Mouse (Mus musculus) stomach, embryonic 16.5 days (tissue): ENCODE measurements around the gene Hist1h2ae. TPM values are rescaled to one million over a fixed set of nuclear protein-coding genes. Genes with fewer than 3 reads are reported as not detected.

Experiments
- ATAC-seq: fragments of 200-750 bp; cut with Nextera tagmentation; 2 replicates; pipeline ENCODE4 v1.8.0; 2017; ENCODE audit warnings: moderate number of reproducible peaks, moderate TSS enrichment; ENCODE audit not compliant: insufficient read depth, low FRiP score
- H3K27ac ChIP-seq: fragments of 300-500 bp; sonication (generic); 2 replicates; pipeline ENCODE4 v1.5.1; 2014; ENCODE audit warnings: low read length
- H3K27me3 ChIP-seq: fragments of 300-500 bp; sonication (generic); 2 replicates; pipeline ENCODE4 v1.6.1; 2014; ENCODE audit warnings: low read length, control low read depth, mixed read lengths; ENCODE audit not compliant: control insufficient read depth, insufficient read depth
- H3K36me3 ChIP-seq: fragments of 300-500 bp; sonication (generic); 2 replicates; pipeline ENCODE4 v1.6.1; 2014; ENCODE audit warnings: low read length; ENCODE audit not compliant: control insufficient read depth, insufficient read depth
- H3K4me1 ChIP-seq: fragments of 300-500 bp; sonication (generic); 2 replicates; pipeline ENCODE4 v1.6.1; 2014; ENCODE audit warnings: low read length, control low read depth, mixed read lengths; ENCODE audit not compliant: control insufficient read depth, insufficient read depth
- H3K4me2 ChIP-seq: fragments of 300-500 bp; sonication (generic); 2 replicates; pipeline ENCODE4 v1.6.1; 2014; ENCODE audit warnings: low read depth, low read length, mixed read lengths
- H3K4me3 ChIP-seq: fragments of 300-500 bp; sonication (generic); replicated peaks from 2 replicates; pipeline ENCODE4 v1.5.1; 2014; ENCODE audit warnings: mild to moderate bottlenecking, low read length
- H3K9ac ChIP-seq: fragments of 300-500 bp; sonication (generic); 2 replicates; pipeline ENCODE4 v1.6.1; 2014; ENCODE audit warnings: low read length
- H3K9me3 ChIP-seq: fragments of 300-500 bp; sonication (generic); replicated peaks from 2 replicates; pipeline ENCODE4 v1.6.1; 2016; ENCODE audit warnings: low read length, control low read depth; ENCODE audit not compliant: control insufficient read depth
- WGBS: fragments of 180-500 bp; shearing (Covaris S2); extraction: QIAGEN DNeasy Blood & Tissue Kit; methylation state at CpG from one replicate; pipeline ENCODE4 v1.1.7; 2014; 5-methylcytosine and 5-hydroxymethylcytosine counted together
- microRNA-seq: library from miRNA; unstranded; fragments of <30 nt; microRNA quantifications from one replicate; pipeline ENCODE4, GENCODE M21; 2016
- polyA plus RNA-seq: library from polyadenylated mRNA; unstranded; fragments of >200 nt; fragmentation: Nextera tagmentation; extraction: Ambion mirVana; gene quantifications from 2 replicates; pipeline ENCODE4 v1.2.1, GENCODE M21; 2015

The Hist1h2ae gene
- polyA plus RNA-seq, 1 experiment from 2014 or later, result 56.1 TPM

GRCm38 (mm10) chr13:23521703-23522102 is 49.3 kb downstream of the Hist1h2ae start:
- ATAC-seq, result no peak
- H3K9me3 ChIP-seq, result no peaks in the 10 kb centered on the region
- H3K27me3 ChIP-seq, result no peaks in the 10 kb centered on the region
- H3K36me3 ChIP-seq, result no peaks in the 10 kb centered on the region
- WGBS, result 1% methylated on average over 14 of the region's 14 CpGs
- no peak overlapping the region for H3K27ac ChIP-seq
- H3K4me2 ChIP-seq, result peak overlapping the region; percentile 42
- peaks cover 4% of the 10 kb centered on the region; the same call in 1 of the 2 replicates for H3K4me1 ChIP-seq
- H3K9ac ChIP-seq, result no peak overlapping the region
- 0 out of 2 replicates have a peak overlapping the region, but pooled peaks have one; percentile 5 for H3K4me3 ChIP-seq

Small RNAs within 50 kb of the gene (microRNA-seq; reads per million reads assigned to microRNA genes)
- not detected for gene Gm44297
- gene Gm44359, result not detected
- not detected for gene Gm44394

Other genes with a start within 250 kb of the Hist1h2ae start
- gene Zfp322a, start 202.0 kb downstream of the Hist1h2ae start, polyA plus RNA-seq, result 36.9 and 38.3 TPM in 2 replicates
- 10.3 and 11.4 TPM in 2 replicates for gene Abt1, start 147.4 kb downstream of the Hist1h2ae start, polyA plus RNA-seq
- 0.21 and 0.22 TPM in 2 replicates for gene Btn1a1, start 105.3 kb downstream of the Hist1h2ae start, polyA plus RNA-seq
- gene Btn2a2, start 82.4 kb downstream of the Hist1h2ae start, polyA plus RNA-seq, result 0.14 and 0.28 TPM in 2 replicates
- gene Hist1h4h, start 40.2 kb downstream of the Hist1h2ae start, polyA plus RNA-seq, result 5.7 and 6.3 TPM in 2 replicates
- gene Hist1h2af, start 37.3 kb downstream of the Hist1h2ae start, polyA plus RNA-seq, result 0.74 and 3.1 TPM in 2 replicates
- 4.7 and 6.1 TPM in 2 replicates for gene Hist1h3g, start 35.8 kb downstream of the Hist1h2ae start, polyA plus RNA-seq
- 1.1 and 1.4 TPM in 2 replicates for gene Hist1h2bh, start 27.8 kb downstream of the Hist1h2ae start, polyA plus RNA-seq
- 0.81 and 0.90 TPM in 2 replicates for gene Hist1h3f, start 27.2 kb downstream of the Hist1h2ae start, polyA plus RNA-seq
- 1.6 TPM in 1 of 2 replicates, not detected in the other for gene Hist1h4f, start 19.6 kb downstream of the Hist1h2ae start, polyA plus RNA-seq
- gene Hist1h1d, start 18.0 kb downstream of the Hist1h2ae start, polyA plus RNA-seq, result 0.67 and 0.93 TPM in 2 replicates
- gene Hist1h3e, start 8.9 kb downstream of the Hist1h2ae start, polyA plus RNA-seq, result 2.8 and 3.6 TPM in 2 replicates
- gene Hist1h2bg, start 176 bp upstream of the Hist1h2ae start, polyA plus RNA-seq, result 16.8 and 17.5 TPM in 2 replicates
- gene Hist1h2bf, start 3.0 kb upstream of the Hist1h2ae start, polyA plus RNA-seq, result 1.7 and 3.0 TPM in 2 replicates
- 2.5 TPM in 2 replicates for gene Hist1h2ad, start 3.2 kb upstream of the Hist1h2ae start, polyA plus RNA-seq
- 6.3 and 6.5 TPM in 2 replicates for gene Hist1h3d, start 4.5 kb upstream of the Hist1h2ae start, polyA plus RNA-seq
- 60.7 and 86.3 TPM in 2 replicates for gene Hist1h4d, start 10.4 kb upstream of the Hist1h2ae start, polyA plus RNA-seq
- gene Hist1h2be, start 49.9 kb upstream of the Hist1h2ae start, polyA plus RNA-seq, result 2.8 and 3.0 TPM in 2 replicates
- gene Hist1h1e, start 51.3 kb upstream of the Hist1h2ae start, polyA plus RNA-seq, result 11.3 and 16.6 TPM in 2 replicates
- gene Hist1h2ac, start 112.7 kb upstream of the Hist1h2ae start, polyA plus RNA-seq, result 1.7 TPM in 2 replicates
- 101 and 102 TPM in 2 replicates for gene Hist1h2bc, start 113.0 kb upstream of the Hist1h2ae start, polyA plus RNA-seq
- 0.14 TPM in 1 of 2 replicates, not detected in the other for gene Hist1h1t, start 124.6 kb upstream of the Hist1h2ae start, polyA plus RNA-seq
- gene Hist1h4c, start 127.2 kb upstream of the Hist1h2ae start, polyA plus RNA-seq, result 4.5 and 4.8 TPM in 2 replicates
- gene Hfe, start 139.6 kb upstream of the Hist1h2ae start, polyA plus RNA-seq, result 8.8 and 9.6 TPM in 2 replicates
- 53.4 and 58.0 TPM in 2 replicates for gene Hist1h1c, start 167.6 kb upstream of the Hist1h2ae start, polyA plus RNA-seq
- gene Hist1h3c, start 174.4 kb upstream of the Hist1h2ae start, polyA plus RNA-seq, result 3.1 and 3.7 TPM in 2 replicates
- gene Hist1h2bb, start 175.5 kb upstream of the Hist1h2ae start, polyA plus RNA-seq, result 1.00 and 2.9 TPM in 2 replicates
- gene Hist1h2ab, start 179.9 kb upstream of the Hist1h2ae start, polyA plus RNA-seq, result 16.2 and 26.2 TPM in 2 replicates
- gene Hist1h3b, start 181.0 kb upstream of the Hist1h2ae start, polyA plus RNA-seq, result 7.0 and 7.5 TPM in 2 replicates
- 1.2 and 3.7 TPM in 2 replicates for gene Hist1h4b, start 185.8 kb upstream of the Hist1h2ae start, polyA plus RNA-seq
- 0.28 and 1.5 TPM in 2 replicates for gene Hist1h4a, start 190.0 kb upstream of the Hist1h2ae start, polyA plus RNA-seq
- gene Hist1h3a, start 191.2 kb upstream of the Hist1h2ae start, polyA plus RNA-seq, result 2.0 and 3.5 TPM in 2 replicates
- gene Hist1h1a, start 192.4 kb upstream of the Hist1h2ae start, polyA plus RNA-seq, result 1.3 TPM in 2 replicates
- gene Trim38, start 198.7 kb upstream of the Hist1h2ae start, polyA plus RNA-seq, result not detected in 2 replicates
- gene Slc17a2, start 235.8 kb upstream of the Hist1h2ae start, polyA plus RNA-seq, result 0.06 and 0.11 TPM in 2 replicates